Mouse (Mus musculus): ENCODE measurements around the gene Olfr749. TPM values are rescaled to one million over a fixed set of nuclear protein-coding genes. Genes with fewer than 3 reads are reported as not detected.

Olfr749 gene
- not detected for total RNA-seq (2023)

DNA sequence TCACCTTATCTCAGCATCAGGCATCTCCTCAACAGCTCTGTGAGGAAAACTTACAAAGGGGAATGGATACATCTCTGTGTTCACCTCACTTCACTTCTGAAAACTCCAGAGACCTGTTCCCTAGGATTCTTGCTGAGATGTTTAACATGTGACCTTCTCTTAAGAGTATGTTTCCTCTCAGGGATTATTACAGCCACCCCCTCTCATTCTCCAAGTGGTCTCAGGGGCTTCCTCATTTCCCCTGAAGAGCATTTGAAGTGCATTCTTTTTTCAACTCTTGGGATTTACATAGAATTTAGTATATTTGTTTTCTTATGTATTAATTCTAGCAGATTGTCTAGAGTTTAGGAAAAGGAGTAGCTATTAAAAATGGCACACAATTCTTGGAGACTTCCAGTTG lies at the start of gene Olfr749:
Gene Olfr749 (minus strand): TSS at position 101 of the 400 bp plus-strand sequence.

GRCm38 (mm10) chr14:50785251-50785637 lies 40.4 kb upstream of the Olfr749 start, which contains the start of gene Ttc5:
Gene Ttc5, minus strand, starts transcription at chr14:50785519.

GRCm38 (mm10) chr14:50707073-50707472 lies 37.8 kb downstream of the Olfr749 start, which contains the start of gene Olfr748:
Gene Olfr748, plus strand, starts transcription at chr14:50707373.

GRCm38 (mm10) chr14:50693106-50693505 lies 51.8 kb downstream of the Olfr749 start, which contains the start of gene Olfr747:
Gene Olfr747, minus strand, starts transcription at chr14:50693206.

Other genes starting within 250 kb of the Olfr749 start
- gene Olfr742, start 241.5 kb downstream of the Olfr749 start, total RNA-seq (2023): not detected
- gene Olfr743, start 223.3 kb downstream of the Olfr749 start, total RNA-seq (2023): not detected
- gene Olfr744, start 130.2 kb downstream of the Olfr749 start, total RNA-seq (2023): not detected
- not detected for gene Olfr745, start 105.7 kb downstream of the Olfr749 start, total RNA-seq (2023)
- not detected for gene Olfr746, start 98.0 kb downstream of the Olfr749 start, total RNA-seq (2023)
- not detected for gene Olfr747, start 51.9 kb downstream of the Olfr749 start, total RNA-seq (2023)
- not detected for gene Olfr748, start 37.7 kb downstream of the Olfr749 start, total RNA-seq (2023)
- gene Ttc5, start 40.4 kb upstream of the Olfr749 start, total RNA-seq (2023): 10 to 100 TPM; 29.5 to 35.8 TPM
- gene Ccnb1ip1, start 62.6 kb upstream of the Olfr749 start, total RNA-seq (2023): not detected
- 10 to 100 TPM; 24.8 to 32.1 TPM for gene Parp2, start 62.7 kb upstream of the Olfr749 start, total RNA-seq (2023)
- 10 to 100 TPM; 44.4 to 66.7 TPM for gene Tep1, start 125.5 kb upstream of the Olfr749 start, total RNA-seq (2023)
- gene Klhl33, start 152.4 kb upstream of the Olfr749 start, total RNA-seq (2023): under 1 TPM in 1 of 2 experiments, not detected in 1; 0.33 TPM
- gene Osgep, start 179.8 kb upstream of the Olfr749 start, total RNA-seq (2023): 10 to 100 TPM; 19.2 to 25.5 TPM
- gene Apex1, start 179.9 kb upstream of the Olfr749 start, total RNA-seq (2023): 10 to 100 TPM; 18.4 to 22.9 TPM
- gene Pip4p1, start 185.8 kb upstream of the Olfr749 start, total RNA-seq (2023): 10 to 100 TPM; 54.5 to 86.3 TPM
- gene Pnp, start 186.0 kb upstream of the Olfr749 start, total RNA-seq (2023): 10 to 100 TPM; 65.2 to 70.9 TPM
- gene Gm49342, start 199.4 kb upstream of the Olfr749 start, total RNA-seq (2023): 10 to 100 TPM; 67.9 to 80.1 TPM
- gene Pnp2, start 210.9 kb upstream of the Olfr749 start, total RNA-seq (2023): 1 to 10 TPM; 5.8 to 7.4 TPM

Data from neutrophil, adult 59 days (primary cell).